Comparison of ENCODE assay signal across 12 mouse cellular contexts in the genomic region with DNA sequence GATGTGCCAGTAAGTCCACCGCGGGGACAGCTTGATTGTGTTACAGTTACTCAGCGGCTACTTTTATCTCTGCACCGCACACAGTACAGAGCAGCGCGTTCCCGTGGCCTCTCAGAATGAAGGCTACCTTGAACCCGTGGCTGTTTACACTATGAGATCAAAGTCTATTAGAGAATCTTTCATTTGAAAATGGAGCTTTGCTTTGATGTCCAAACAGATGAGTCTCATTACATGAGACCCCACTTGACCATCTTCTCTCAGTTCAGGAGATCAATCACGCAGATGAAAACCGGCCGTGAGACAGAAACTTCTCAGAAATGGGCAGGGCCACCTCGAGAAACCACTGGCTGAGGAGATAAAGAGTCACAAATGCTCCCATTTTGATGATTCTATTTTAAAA. TPM values are rescaled to one million over a fixed set of nuclear protein-coding genes. Genes with fewer than 3 reads are reported as not detected.
DNase-seq lines count a peak whose midpoint lies in the region; ATAC-seq and TF ChIP-seq lines count a peak whose summit lies in the region.
"Had no signal": no experiment of that assay in that cellular context is flagged by ENCODE, and none has a peak within 500 bp of the region (broad histone marks: within the 10 kb centered on the region; RNA-seq: fewer than 3 reads in every experiment).

No protein-coding gene starts in this region.

- ATAC-seq in forebrain, embryonic 16.5 days = no peak
- ATAC-seq in lung, embryonic 15.5 days (ENCODE audit: borderline replicate concordance, extremely low read depth, low FRiP score, low TSS enrichment) = peak; percentile 58; the same call in 1 of the 2 replicates
- no peak for ATAC-seq in intestine, postnatal 0 days
- no peak for ATAC-seq in stomach, embryonic 14.5 days (ENCODE audit: insufficient number of reproducible peaks, insufficient read depth, low FRiP score, low read depth)
- no peak for ATAC-seq in midbrain, embryonic 13.5 days
- no peak for ATAC-seq in granulocyte monocyte progenitor cell, adult 5-6 weeks (replicated peaks; ENCODE audit: poor library complexity, severe bottlenecking)

- H3K4me3 ChIP-seq in forebrain, embryonic 10.5 days = no peak overlapping the region
- no peak overlapping the region for H3K4me3 ChIP-seq in forebrain, embryonic 16.5 days (replicated peaks; ENCODE audit: low read length)
- peak overlapping the region; percentile 23; the same call in 1 of the 2 replicates for H3K4me3 ChIP-seq in lung, embryonic 15.5 days
- H3K4me3 ChIP-seq in intestine, postnatal 0 days (ENCODE audit: low read depth, low read length) = no peak overlapping the region
- no peak overlapping the region for H3K4me3 ChIP-seq in stomach, embryonic 14.5 days (ENCODE audit: low read depth, low read length)
- no peak overlapping the region for H3K4me3 ChIP-seq in midbrain, embryonic 13.5 days (replicated peaks)

- H3K9ac ChIP-seq in forebrain, embryonic 16.5 days (replicated peaks; ENCODE audit: low read depth, low read length) = no peak overlapping the region
- no peak overlapping the region for H3K9ac ChIP-seq in lung, embryonic 15.5 days
- H3K9ac ChIP-seq in intestine, postnatal 0 days (ENCODE audit: low read depth, low read length) = no peak overlapping the region
- H3K9ac ChIP-seq in stomach, embryonic 14.5 days (replicated peaks; ENCODE audit: low read depth, low read length) = no peak overlapping the region
- no peak overlapping the region for H3K9ac ChIP-seq in midbrain, embryonic 13.5 days (replicated peaks)

- peak overlapping the region; percentile 35; the same call in 1 of the 2 replicates for H3K27ac ChIP-seq in forebrain, embryonic 10.5 days
- H3K27ac ChIP-seq in forebrain, embryonic 16.5 days (ENCODE audit: low read length) = no peak overlapping the region
- H3K27ac ChIP-seq in lung, embryonic 15.5 days = no peak overlapping the region
- H3K27ac ChIP-seq in intestine, postnatal 0 days (ENCODE audit: low read depth, low read length) = no peak overlapping the region
- H3K27ac ChIP-seq in stomach, embryonic 14.5 days (ENCODE audit: low read length) = no peak overlapping the region
- no peak overlapping the region for H3K27ac ChIP-seq in midbrain, embryonic 13.5 days

- peaks cover 19% of the 10 kb centered on the region for H3K4me1 ChIP-seq in forebrain, embryonic 10.5 days
- peaks cover 3% of the 10 kb centered on the region; the same call in 1 of the 2 replicates for H3K4me1 ChIP-seq in forebrain, embryonic 16.5 days (replicated peaks; ENCODE audit: control insufficient read depth, insufficient read depth, low read length)
- H3K4me1 ChIP-seq in lung, embryonic 15.5 days = no peaks in the 10 kb centered on the region
- H3K4me1 ChIP-seq in intestine, postnatal 0 days (replicated peaks; ENCODE audit: control insufficient read depth, insufficient read depth, low read length) = no peaks in the 10 kb centered on the region
- no peaks in the 10 kb centered on the region for H3K4me1 ChIP-seq in stomach, embryonic 14.5 days (ENCODE audit: control insufficient read depth, insufficient read depth, low read length)
- H3K4me1 ChIP-seq in midbrain, embryonic 13.5 days (replicated peaks) = peaks cover 7% of the 10 kb centered on the region

- H3K4me2 ChIP-seq in forebrain, embryonic 16.5 days (ENCODE audit: low read length) = no peak overlapping the region
- H3K4me2 ChIP-seq in lung, embryonic 15.5 days = peak overlapping the region; percentile 59
- peak overlapping the region; percentile 58; the same call in 1 of the 2 replicates for H3K4me2 ChIP-seq in intestine, postnatal 0 days (replicated peaks; ENCODE audit: low read depth)
- peak overlapping the region; percentile 71 for H3K4me2 ChIP-seq in stomach, embryonic 14.5 days (replicated peaks; ENCODE audit: low read depth, low read length)
- no peak overlapping the region for H3K4me2 ChIP-seq in midbrain, embryonic 13.5 days (replicated peaks)

- no peaks in the 10 kb centered on the region for H3K27me3 ChIP-seq in forebrain, embryonic 10.5 days (ENCODE audit: poor library complexity, severe bottlenecking)
- no peaks in the 10 kb centered on the region for H3K27me3 ChIP-seq in forebrain, embryonic 16.5 days (replicated peaks; ENCODE audit: control insufficient read depth, insufficient read depth, low read length)
- H3K27me3 ChIP-seq in lung, embryonic 15.5 days = no peaks in the 10 kb centered on the region
- H3K27me3 ChIP-seq in intestine, postnatal 0 days (replicated peaks; ENCODE audit: control insufficient read depth, insufficient read depth, low read length) = no peaks in the 10 kb centered on the region
- H3K27me3 ChIP-seq in stomach, embryonic 14.5 days (ENCODE audit: control insufficient read depth, insufficient read depth, low read length) = no peaks in the 10 kb centered on the region
- H3K27me3 ChIP-seq in midbrain, embryonic 13.5 days = no peaks in the 10 kb centered on the region

- H3K36me3 ChIP-seq in forebrain, embryonic 10.5 days (replicated peaks) = no peaks in the 10 kb centered on the region
- no peaks in the 10 kb centered on the region for H3K36me3 ChIP-seq in forebrain, embryonic 16.5 days (ENCODE audit: control insufficient read depth, insufficient read depth)
- H3K36me3 ChIP-seq in lung, embryonic 15.5 days = no peaks in the 10 kb centered on the region
- H3K36me3 ChIP-seq in intestine, postnatal 0 days (ENCODE audit: control insufficient read depth, insufficient read depth) = no peaks in the 10 kb centered on the region
- no peaks in the 10 kb centered on the region for H3K36me3 ChIP-seq in stomach, embryonic 14.5 days (ENCODE audit: control insufficient read depth, insufficient read depth, low read length)
- H3K36me3 ChIP-seq in midbrain, embryonic 13.5 days = no peaks in the 10 kb centered on the region

- 67% methylated on average over 12 of the region's 12 CpGs for WGBS in forebrain, embryonic 10.5 days
- 64% methylated on average over 12 of the region's 12 CpGs for WGBS in forebrain, embryonic 16.5 days
- WGBS in lung, embryonic 15.5 days = 10% methylated on average over 12 of the region's 12 CpGs
- WGBS in intestine, postnatal 0 days = 34% methylated on average over 12 of the region's 12 CpGs
- 23% methylated on average over 12 of the region's 12 CpGs for WGBS in stomach, embryonic 14.5 days
- 67% methylated on average over 12 of the region's 12 CpGs for WGBS in midbrain, embryonic 13.5 days

- no peaks in the 10 kb centered on the region for H3K9me3 ChIP-seq in forebrain, embryonic 10.5 days
- H3K9me3 ChIP-seq in forebrain, embryonic 16.5 days (ENCODE audit: control insufficient read depth, low read length) = no peaks in the 10 kb centered on the region
- H3K9me3 ChIP-seq in lung, embryonic 15.5 days = no peaks in the 10 kb centered on the region
- no peaks in the 10 kb centered on the region for H3K9me3 ChIP-seq in intestine, postnatal 0 days (ENCODE audit: control insufficient read depth)
- no peaks in the 10 kb centered on the region for H3K9me3 ChIP-seq in stomach, embryonic 14.5 days (ENCODE audit: control insufficient read depth, low read depth, low read length)
- H3K9me3 ChIP-seq in midbrain, embryonic 13.5 days = no peaks in the 10 kb centered on the region

- no peak for DNase-seq in forebrain, embryonic 10.5 days (ENCODE audit: extremely low spot score, low spot score)
- no peak for DNase-seq in lung, postnatal 10 days

- no peak for TF ChIP-seq CTCF in intestine, postnatal 0 days (IDR thresholded peaks at IDR 0.05; ENCODE audit: low read depth)

RNA-seq across cellular contexts. Expression of gene Gfral, which starts 23.8 kb away (rescaled TPM):
- not detected in 2 replicates for polyA plus RNA-seq in forebrain, embryonic 10.5 days (2016; fragmentation: Nextera tagmentation; extraction: Ambion mirVana)
- polyA plus RNA-seq in forebrain, embryonic 16.5 days (2015; fragmentation: Nextera tagmentation; extraction: Ambion mirVana) = not detected in 2 replicates
- not detected in 2 replicates for polyA plus RNA-seq in lung, embryonic 15.5 days (2015; fragmentation: Nextera tagmentation; extraction: Ambion mirVana)
- not detected in 2 replicates for polyA plus RNA-seq in intestine, postnatal 0 days (2015; fragmentation: Nextera tagmentation; extraction: Ambion mirVana)
- polyA plus RNA-seq in stomach, embryonic 14.5 days (2014; fragmentation: Nextera tagmentation; extraction: Ambion mirVana) = not detected in 2 replicates
- polyA plus RNA-seq in midbrain, embryonic 13.5 days (2015; fragmentation: Nextera tagmentation; extraction: Ambion mirVana) = not detected in 2 replicates
- total RNA-seq in granulocyte monocyte progenitor cell, adult 5-6 weeks (2014; fragmentation: Nextera tagmentation) = not detected in 2 replicates
- not detected in 2 replicates for total RNA-seq in granulocyte monocyte progenitor cell, adult 5-6 weeks (2017)
- total RNA-seq: gastrocnemius, postnatal 10 days had no signal
- polyA plus RNA-seq: C2C12; lung, adult 2 months; thymus, postnatal 0 days had no signal

Comparison
In these comparisons a context has a peak if more than half of its experiments do, and no peak if none do; other contexts are left out.
1. H3K4me2 ChIP-seq: peak in lung, embryonic 15.5 days (single experiment), intestine, postnatal 0 days (single experiment) and stomach, embryonic 14.5 days (single experiment); none in forebrain, embryonic 16.5 days (single experiment) and midbrain, embryonic 13.5 days (single experiment).